Mouse (Mus musculus) right cerebral cortex, postnatal 10 days (tissue): ENCODE measurements around the gene Nkx2-5.

Source experiments
- DNase-seq, 2 experiments: peaks; one replicate each; pipeline ENCODE4 v3.0.0; 2021; ENCODE audit warnings: low spot score in 2 of 2

Gene Nkx2-5

GRCm38 (mm10) chr17:26836786-26837545, 7.8 kb downstream of the Nkx2-5 start:
- no peak for DNase-seq

DNA sequence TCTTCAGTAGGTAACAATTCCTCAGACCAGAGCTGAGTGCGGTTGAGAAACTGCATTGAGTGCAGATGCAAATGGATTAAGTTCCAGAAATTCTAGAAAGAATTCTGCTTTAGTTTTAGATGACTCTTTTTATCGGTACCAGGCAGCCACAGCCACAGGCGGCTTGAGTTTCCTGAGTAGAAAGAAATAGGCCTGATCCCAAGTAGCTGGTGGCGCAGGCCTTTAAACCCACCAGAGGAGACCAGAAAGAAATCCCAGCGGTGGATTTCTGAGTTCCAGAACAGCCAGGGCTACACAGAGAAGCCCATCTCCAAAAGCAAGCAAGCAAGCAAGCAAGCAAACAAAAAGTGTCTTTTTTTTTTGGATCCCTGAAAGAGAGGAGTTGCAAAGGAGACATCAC, 8.4 kb downstream of the Nkx2-5 start:
- no peak for DNase-seq

DNA sequence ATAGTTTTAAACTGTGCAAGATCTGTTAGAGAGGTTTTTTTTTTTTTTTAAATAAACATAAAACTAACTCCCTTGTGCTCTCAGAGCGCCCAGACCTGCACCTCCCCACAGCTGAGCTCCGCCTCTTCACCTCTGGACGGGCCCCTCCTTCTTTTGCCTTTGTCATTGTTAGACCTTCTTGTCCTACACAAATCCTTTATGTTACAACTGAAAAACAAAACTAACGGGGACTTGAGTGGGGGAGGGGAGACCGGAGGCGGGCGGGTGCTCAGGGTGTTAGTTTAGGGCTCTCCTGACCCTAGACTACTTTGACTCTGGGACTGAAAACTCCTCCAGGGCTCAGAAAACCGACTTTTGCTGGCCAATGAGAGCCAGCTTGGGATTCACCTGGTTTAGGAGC, 8.9 kb downstream of the Nkx2-5 start:
- no peak for DNase-seq

GRCm38 (mm10) chr17:26834966-26835755, 9.6 kb downstream of the Nkx2-5 start:
- no peak for DNase-seq

DNA sequence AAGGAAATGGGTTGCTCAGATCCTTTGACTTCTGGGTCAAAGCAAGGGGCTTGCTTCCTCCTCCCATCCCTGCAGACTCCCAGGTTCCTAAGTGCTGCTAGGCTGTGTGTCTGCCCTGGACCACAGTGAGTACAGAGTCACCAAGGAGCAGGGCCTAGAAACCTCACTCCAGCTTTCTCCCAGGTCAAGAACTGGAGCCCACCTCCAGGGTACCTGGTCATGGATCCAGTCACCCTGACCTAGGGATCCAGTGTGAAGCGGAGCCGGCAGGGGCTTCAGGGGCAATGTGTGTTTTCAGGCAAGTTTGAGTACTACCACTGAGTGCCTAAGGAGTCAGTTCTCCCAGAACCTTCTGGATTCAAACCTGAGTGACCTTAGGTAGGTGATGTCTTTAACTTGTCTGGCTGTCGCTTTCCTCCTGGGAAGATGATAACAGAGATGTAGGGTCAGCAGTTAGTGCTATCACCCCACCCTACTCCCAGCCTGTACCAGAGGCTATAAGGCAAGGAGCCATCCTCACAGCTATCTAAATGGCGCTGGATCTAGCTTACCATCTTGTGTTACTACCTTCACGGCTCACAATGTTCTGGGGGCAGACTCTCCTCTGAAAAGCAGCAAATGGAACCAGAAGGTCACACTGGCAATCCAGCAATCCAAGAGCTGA, 10.4 kb downstream of the Nkx2-5 start:
- DNase-seq: no peak

GRCm38 (mm10) chr17:26833806-26834205, 11.0 kb downstream of the Nkx2-5 start:
- DNase-seq: no peak

GRCm38 (mm10) chr17:26826131-26826530, 18.7 kb downstream of the Nkx2-5 start:
- DNase-seq: no peak

- DNase-seq: no peak
These were observed 27.0 kb downstream of the Nkx2-5 start for GRCm38 (mm10) chr17:26817776-26818175.

- DNase-seq: no peak
These were observed 28.0 kb downstream of the Nkx2-5 start for GRCm38 (mm10) chr17:26816810-26817209.

DNA sequence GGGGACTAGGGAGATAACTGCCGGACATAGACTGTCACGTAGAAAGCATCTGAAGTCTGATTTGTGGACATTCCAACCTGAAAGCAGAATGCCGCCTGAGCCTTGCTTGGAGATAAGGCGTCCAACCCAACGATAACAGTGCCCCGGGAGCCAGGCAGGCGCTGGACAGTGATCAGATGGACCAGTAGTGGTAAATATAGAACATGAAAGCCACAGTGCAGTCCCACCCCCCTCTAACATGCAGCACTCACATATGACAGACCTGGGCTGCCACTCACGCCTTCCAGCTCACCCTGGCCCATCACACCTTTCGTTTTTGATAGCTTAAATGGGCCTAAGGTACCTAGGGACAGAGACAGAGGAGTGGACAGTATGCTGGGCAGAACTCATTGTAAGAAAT, 31.3 kb downstream of the Nkx2-5 start:
- DNase-seq: no peak

- no peak for DNase-seq
These were observed 32.2 kb downstream of the Nkx2-5 start for GRCm38 (mm10) chr17:26812607-26813006.

GRCm38 (mm10) chr17:26802886-26803285, 41.9 kb downstream of the Nkx2-5 start:
- DNase-seq: no peak

- no peak for DNase-seq
These were observed 47.3 kb downstream of the Nkx2-5 start for GRCm38 (mm10) chr17:26797379-26798128.

GRCm38 (mm10) chr17:26795386-26795785, 49.4 kb downstream of the Nkx2-5 start:
- no peak for DNase-seq

DNA sequence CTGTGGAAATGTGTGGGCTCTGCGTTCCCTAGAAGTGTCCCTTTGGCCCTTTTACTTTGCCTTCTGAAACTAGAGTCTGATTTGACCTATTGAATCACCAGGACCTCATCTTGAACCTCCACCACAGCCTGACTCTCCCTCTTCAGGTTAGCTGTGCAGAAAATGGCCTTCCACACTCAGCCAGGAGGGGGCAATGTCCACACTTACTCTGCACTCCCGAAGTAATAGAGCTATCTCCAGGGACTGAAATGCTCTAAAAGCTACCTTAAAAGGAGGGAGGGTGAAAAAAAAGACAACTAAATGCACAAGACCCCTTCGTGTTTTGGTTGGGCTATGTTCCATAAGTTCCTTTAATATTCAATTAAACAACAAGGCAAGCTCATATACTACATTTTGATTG, 50.1 kb downstream of the Nkx2-5 start:
- DNase-seq: peak; percentile 46 to 69

GRCm38 (mm10) chr17:26793068-26793765, 51.6 kb downstream of the Nkx2-5 start:
- DNase-seq: no peak

DNA sequence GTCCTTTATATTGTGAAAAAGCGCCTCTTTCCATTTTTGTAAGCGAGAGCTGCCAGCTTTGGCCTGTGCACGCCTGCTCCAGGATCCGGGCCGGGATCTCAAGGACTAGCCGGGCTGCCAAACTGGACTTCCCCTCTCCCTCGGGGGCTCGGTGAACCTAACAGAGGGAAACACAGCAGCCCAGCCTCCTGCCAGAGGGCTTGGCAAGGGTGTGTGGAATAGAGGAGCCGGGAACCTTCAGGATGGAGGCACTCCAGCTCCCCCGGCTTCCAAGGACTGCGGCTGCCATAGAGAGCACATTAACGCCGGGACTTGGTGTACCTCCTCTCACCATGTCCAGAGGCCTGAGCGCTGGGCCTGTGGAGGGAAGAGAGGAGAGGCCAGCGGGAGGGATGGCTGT, 52.7 kb downstream of the Nkx2-5 start:
- DNase-seq: peak in 1 of 2 experiments; percentile 29

GRCm38 (mm10) chr17:26791580-26791979, 53.2 kb downstream of the Nkx2-5 start:
- DNase-seq: peak in 1 of 2 experiments; percentile 41

GRCm38 (mm10) chr17:26790269-26791214, 54.3 kb downstream of the Nkx2-5 start:
- no peak for DNase-seq
